Mouse (Mus musculus) monocyte, adult 2 months (primary cell): Measurements from ENCODE around the gene Kcnk7.

ENCODE experiments used
- DNase-seq, 2 experiments: peaks; one replicate each; pipeline ENCODE4 v3.0.0; 2022; ENCODE audit warnings: low spot score in 2 of 2, low read depth in 1 of 2

The Kcnk7 gene

DNA sequence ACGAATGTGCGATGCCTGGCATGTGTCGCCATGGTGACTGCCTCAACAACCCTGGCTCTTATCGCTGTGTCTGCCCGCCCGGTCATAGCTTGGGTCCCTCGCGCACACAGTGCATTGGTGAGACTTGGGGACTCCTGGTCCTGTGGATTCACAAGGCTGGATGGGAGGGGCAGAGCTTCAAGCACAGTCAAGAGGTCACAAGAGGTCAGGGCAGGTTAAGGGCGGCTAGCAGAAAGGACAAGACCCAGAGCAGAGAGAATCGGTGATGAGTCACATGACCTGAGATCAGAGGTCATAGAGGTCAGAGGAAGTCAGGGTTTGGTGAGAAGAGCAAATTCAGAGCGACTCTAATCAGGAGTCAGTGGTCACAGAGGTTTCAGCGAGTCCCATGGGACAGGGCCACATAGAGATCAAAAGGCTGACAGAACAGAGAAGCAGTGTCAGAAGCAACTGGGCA, 42.8 kb downstream of the Kcnk7 start:
- no peak for DNase-seq

DNA sequence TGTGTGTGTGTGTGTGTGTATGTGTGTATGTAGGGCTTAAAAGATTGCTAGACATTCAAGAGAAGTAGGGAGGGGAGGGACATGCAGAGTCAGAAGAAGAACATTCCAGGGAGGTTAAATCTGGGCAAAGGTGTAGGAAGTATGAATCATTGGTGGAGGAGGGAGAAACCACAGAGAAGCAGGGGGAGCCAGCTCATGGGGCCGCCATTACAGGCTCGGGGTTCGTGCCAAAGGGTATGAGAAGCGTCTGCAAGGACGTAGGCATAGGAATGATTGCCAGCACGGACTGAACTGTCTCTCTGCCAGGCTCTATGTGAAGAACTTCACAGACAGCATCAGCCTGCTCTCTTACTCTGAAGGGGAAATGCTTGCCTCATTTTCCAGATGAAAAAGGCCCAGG, 45.3 kb downstream of the Kcnk7 start:
- DNase-seq: no peak

DNA sequence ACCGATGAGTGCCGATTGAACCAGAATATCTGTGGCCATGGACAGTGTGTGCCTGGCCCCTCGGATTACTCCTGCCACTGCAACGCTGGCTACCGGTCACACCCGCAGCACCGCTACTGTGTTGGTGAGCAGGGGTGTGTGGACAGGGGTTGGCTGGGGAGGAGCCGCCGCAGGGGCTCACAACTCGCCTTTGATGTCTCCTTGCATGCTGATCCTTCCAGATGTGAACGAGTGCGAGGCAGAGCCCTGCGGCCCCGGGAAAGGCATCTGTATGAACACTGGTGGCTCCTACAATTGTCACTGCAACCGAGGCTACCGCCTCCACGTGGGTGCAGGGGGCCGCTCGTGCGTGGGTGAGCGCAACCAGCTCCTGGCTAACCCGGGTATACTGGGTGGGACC, 46.8 kb downstream of the Kcnk7 start:
- no peak for DNase-seq

- DNase-seq: no peak
Observed at GRCm38 (mm10) chr19:5751742-5752141, 47.6 kb downstream of the Kcnk7 start.

DNA sequence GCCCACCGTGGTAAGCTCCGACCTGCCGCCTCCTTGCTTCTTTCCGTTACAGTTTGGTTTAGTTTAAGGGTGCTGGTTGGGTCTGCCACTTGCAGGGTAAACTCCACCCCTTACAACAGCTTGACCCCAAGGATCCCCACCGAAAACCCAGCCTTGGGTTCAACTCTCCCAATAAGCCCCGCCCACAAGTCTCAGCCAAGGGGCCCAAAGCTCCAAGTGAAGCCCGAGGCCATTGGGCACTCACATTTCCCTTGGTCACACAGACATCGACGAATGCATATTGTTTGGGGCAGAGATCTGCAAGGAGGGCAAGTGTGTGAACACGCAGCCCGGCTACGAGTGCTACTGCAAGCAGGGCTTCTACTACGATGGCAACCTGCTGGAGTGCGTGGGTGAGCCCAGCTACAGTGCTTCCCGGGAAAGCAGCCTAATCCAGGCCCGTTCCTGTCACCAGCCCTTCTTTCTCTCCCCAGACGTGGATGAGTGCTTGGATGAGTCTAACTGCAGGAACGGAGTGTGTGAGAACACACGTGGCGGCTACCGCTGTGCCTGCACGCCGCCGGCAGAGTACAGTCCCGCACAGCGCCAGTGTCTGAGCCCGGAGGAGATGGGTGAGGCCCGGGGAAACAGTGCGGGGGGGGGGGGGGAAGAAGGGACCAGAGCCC, 52.3 kb downstream of the Kcnk7 start:
- DNase-seq: no peak
